Mouse (Mus musculus) CH12.LX (cell line): Measurements from ENCODE around the gene Tgm1. TPM values are rescaled to one million over a fixed set of nuclear protein-coding genes. Genes with fewer than 3 reads are reported as not detected.

Experiments
- DNase-seq: peaks from one replicate; pipeline ENCODE4 v3.0.0-alpha.2; 2013; ENCODE audit errors: extremely low read depth
- H3K27ac ChIP-seq: 2 replicates; pipeline ENCODE4 v1.5.1; 2012; ENCODE audit warnings: low read depth, mild to moderate bottlenecking, control low read depth, moderate library complexity; ENCODE audit not compliant: insufficient read depth
- H3K27me3 ChIP-seq: replicated peaks from 2 replicates; pipeline ENCODE3; 2012; ENCODE audit warnings: inconsistent platforms
- H3K36me3 ChIP-seq, 2 experiments: replicated peaks in 1 of 2; 2 replicates each; pipeline versions ENCODE3 to v1.6.1; 2012; ENCODE audit warnings: inconsistent platforms in 1 of 2, low read length in 1 of 2, mild to moderate bottlenecking in 1 of 2, mixed read lengths in 1 of 2, moderate library complexity in 1 of 2; ENCODE audit not compliant: control insufficient read depth in 1 of 2, insufficient read depth in 1 of 2
- H3K4me1 ChIP-seq, 2 experiments: 2 replicates each; pipeline ENCODE4 v1.6.1; 2012; ENCODE audit warnings: inconsistent platforms in 1 of 2, moderate library complexity in 1 of 2; ENCODE audit not compliant: insufficient read depth in 2 of 2, control insufficient read depth in 1 of 2
- H3K4me2 ChIP-seq: 2 replicates; pipeline ENCODE4 v1.6.1; 2012; ENCODE audit warnings: low read depth, mild to moderate bottlenecking, control low read depth; ENCODE audit not compliant: poor library complexity, insufficient read depth, severe bottlenecking
- H3K4me3 ChIP-seq, 3 experiments: fragments of 150-350 bp in 1 of 3; sonication (generic) in 1 of 3; replicated peaks in 1 of 3; 2 replicates each; pipeline versions ENCODE3 to v1.5.1; 2011 to 2012; ENCODE audit warnings: low read depth in 2 of 3, low read length in 2 of 3, mild to moderate bottlenecking in 2 of 3, moderate library complexity in 2 of 3, control low read depth in 1 of 3, improper control_type of control experiment in 1 of 3, inconsistent platforms in 1 of 3, mixed read lengths in 1 of 3; ENCODE audit not compliant: poor library complexity in 1 of 3
- H3K79me2 ChIP-seq: replicated peaks from 2 replicates; pipeline ENCODE4 v1.6.1; 2012; ENCODE audit warnings: mild to moderate bottlenecking, moderate library complexity; ENCODE audit not compliant: control insufficient read depth, poor library complexity, insufficient read depth, severe bottlenecking; ENCODE audit errors: extremely low read depth
- H3K9ac ChIP-seq: 2 replicates; pipeline ENCODE4 v1.6.1; 2012; ENCODE audit warnings: low read depth, mild to moderate bottlenecking, control low read depth, moderate library complexity; ENCODE audit not compliant: insufficient read depth
- H3K9me3 ChIP-seq: replicated peaks from 2 replicates; pipeline ENCODE3; 2012; ENCODE audit warnings: low read length, inconsistent platforms, mixed read lengths
- CHD1 ChIP-seq: IDR thresholded peaks from 2 replicates; pipeline ENCODE4 v1.6.1; 2012; ENCODE audit warnings: low read depth, low read length, improper control_type of control experiment, inconsistent platforms
- CTCF ChIP-seq, 2 experiments: IDR thresholded peaks in 1 of 2; conservative IDR thresholded peaks in 1 of 2; 2 replicates each; pipeline ENCODE4 v1.5.1; 2011 to 2012; ENCODE audit warnings: low read depth in 2 of 2, low read length in 2 of 2, improper control_type of control experiment in 1 of 2, inconsistent platforms in 1 of 2, mild to moderate bottlenecking in 1 of 2, moderate library complexity in 1 of 2
- E2F4 ChIP-seq: IDR thresholded peaks from 2 replicates; pipeline ENCODE4 v1.6.1; 2011; ENCODE audit warnings: low read depth, low read length, improper control_type of control experiment; ENCODE audit not compliant: insufficient replicate concordance
- HCFC1 ChIP-seq: IDR thresholded peaks from 2 replicates; pipeline ENCODE4 v1.6.1; 2012; ENCODE audit warnings: low read depth, mild to moderate bottlenecking, inconsistent platforms, low read length, improper control_type of control experiment
- IRF4 ChIP-seq: IDR thresholded peaks from 2 replicates; pipeline ENCODE4 v1.6.1; 2014; ENCODE audit warnings: low read depth, mild to moderate bottlenecking, inconsistent platforms, low read length, improper control_type of control experiment
- KAT2A ChIP-seq: IDR thresholded peaks from 2 replicates; pipeline ENCODE4 v1.6.1; 2012; ENCODE audit warnings: low read length, improper control_type of control experiment, inconsistent platforms; ENCODE audit not compliant: insufficient replicate concordance
- MAFK ChIP-seq: IDR thresholded peaks from 2 replicates; pipeline ENCODE4 v1.6.1; 2011; ENCODE audit warnings: low read length, improper control_type of control experiment; ENCODE audit not compliant: insufficient replicate concordance
- MEF2A ChIP-seq: IDR thresholded peaks from 2 replicates; pipeline ENCODE4 v1.6.1; 2014; ENCODE audit warnings: low read depth, mild to moderate bottlenecking, inconsistent platforms, low read length, improper control_type of control experiment, borderline replicate concordance
- MXI1 ChIP-seq: IDR thresholded peaks from 2 replicates; pipeline ENCODE4 v1.6.1; 2011; ENCODE audit warnings: mild to moderate bottlenecking, low read depth, low read length, improper control_type of control experiment
- MYC ChIP-seq: IDR thresholded peaks from 2 replicates; pipeline ENCODE4 v1.6.1; 2011; ENCODE audit warnings: low read depth, mild to moderate bottlenecking, improper control_type of control experiment, low read length
- NELFE ChIP-seq: IDR thresholded peaks from 2 replicates; pipeline ENCODE4 v1.6.1; 2011; ENCODE audit warnings: low read depth, low read length, improper control_type of control experiment
- POLR2A ChIP-seq: IDR thresholded peaks from 2 replicates; pipeline ENCODE4 v1.6.1; 2011; ENCODE audit warnings: low read depth, mild to moderate bottlenecking, improper control_type of control experiment, low read length
- POLR2AphosphoS2 ChIP-seq: IDR thresholded peaks from 2 replicates; pipeline ENCODE4 v1.6.1; 2011; ENCODE audit warnings: low read depth, low read length, improper control_type of control experiment
- RAD21 ChIP-seq: IDR thresholded peaks from 2 replicates; pipeline ENCODE4 v1.6.1; 2011; ENCODE audit warnings: low read depth, mild to moderate bottlenecking, low read length, improper control_type of control experiment, moderate library complexity
- RCOR1 ChIP-seq: conservative IDR thresholded peaks from 2 replicates; pipeline ENCODE4 v1.6.1; 2012; ENCODE audit warnings: low read depth, mild to moderate bottlenecking, inconsistent platforms, low read length, improper control_type of control experiment
- SMC3 ChIP-seq: IDR thresholded peaks from 2 replicates; pipeline ENCODE4 v1.6.1; 2011; ENCODE audit warnings: low read depth, low read length, improper control_type of control experiment
- TBP ChIP-seq: conservative IDR thresholded peaks from 2 replicates; pipeline ENCODE4 v1.6.1; 2011; ENCODE audit warnings: low read depth, low read length, improper control_type of control experiment
- USF2 ChIP-seq: conservative IDR thresholded peaks from 2 replicates; pipeline ENCODE4 v1.6.1; 2011; ENCODE audit warnings: low read depth, low read length, improper control_type of control experiment
- ZKSCAN1 ChIP-seq: IDR thresholded peaks from 2 replicates; pipeline ENCODE4 v1.6.1; 2012; ENCODE audit warnings: low read depth, inconsistent platforms, low read length, improper control_type of control experiment, borderline replicate concordance
- ZNF384 ChIP-seq: IDR thresholded peaks from 2 replicates; pipeline ENCODE4 v1.6.1; 2012; ENCODE audit warnings: low read depth, low read length, improper control_type of control experiment, inconsistent platforms
- dilution Hi-C: fragments of 300-500 bp; cut with MboI; formaldehyde crosslinking; loops from 2 replicates; pipeline ENCODE4 v1.14.3; 2020; ENCODE audit warnings: low sequenced_read_pairs; ENCODE audit not compliant: extremely low pct_unique_long_range_greater_than_20kb, extremely low pct_ligation_motif_present
- in situ Hi-C: fragments of 300-500 bp; cut with MboI; formaldehyde crosslinking; loops from 3 replicates; pipeline ENCODE4 v1.14.3; 2019; ENCODE audit warnings: low sequenced_read_pairs, low pct_ligation_motif_present, low pct_unique_long_range_greater_than_20kb, mixed read lengths
- polyA plus RNA-seq: library from polyadenylated mRNA; unstranded; fragments of >175 nt; gene quantifications from 2 replicates; pipeline ENCODE4 v1.2.1, GENCODE M21; 2012; ENCODE audit warnings: low read depth; ENCODE audit not compliant: insufficient read length
- total RNA-seq, 2 experiments: library from RNA; depleted of rRNA; stranded (reverse); fragments of 300-350 nt in 1 of 2; fragments of >200 nt in 1 of 2; gene quantifications; 2 replicates each; pipeline ENCODE4 v1.2.3; 2012 to 2014

The Tgm1 gene
- total and polyA plus RNA-seq, 3 experiments, result 0.07 to 0.14 TPM; not detected in 1

GRCm38 (mm10) chr14:55743711-55744110, 30.0 kb upstream of the Tgm1 start:
- H3K79me2 ChIP-seq, result peaks cover 24% of the 10 kb centered on the region
- no peak overlapping the region for H3K27ac ChIP-seq
- peaks cover 32 to 61% of the 10 kb centered on the region in 2 experiments for H3K36me3 ChIP-seq
- peak overlapping the region in 1 of 3 experiments; percentile 3 for H3K4me3 ChIP-seq
- dilution Hi-C loops, result no loop called here
- DNase-seq, result peak; percentile 71
- no peaks in the 10 kb centered on the region for H3K27me3 ChIP-seq
- no peak overlapping the region for H3K4me2 ChIP-seq
- H3K9ac ChIP-seq, result no peak overlapping the region
- TF ChIP-seq RAD21 (peak; percentile 79), POLR2AphosphoS2 (no peak), MAFK (no peak), SMC3 (peak; percentile 86), IRF4 (no peak), MYC (no peak), TBP (no peak), MEF2A (no peak), POLR2A (no peak), USF2 (no peak), CTCF (conservative IDR thresholded peaks at IDR 0.05 in 1 of 2, IDR thresholded peaks at IDR 0.05 in 1 of 2; ENCODE audit: low read depth in 2 of 2, low read length in 2 of 2) (peak; percentile 85 to 96), MXI1 (no peak), HCFC1 (no peak)
- peaks cover 13% of the 10 kb centered on the region for H3K9me3 ChIP-seq
- H3K4me1 ChIP-seq, result peaks cover 4 to 29% of the 10 kb centered on the region in 2 experiments
- in situ Hi-C loops, result no loop called here

DNA sequence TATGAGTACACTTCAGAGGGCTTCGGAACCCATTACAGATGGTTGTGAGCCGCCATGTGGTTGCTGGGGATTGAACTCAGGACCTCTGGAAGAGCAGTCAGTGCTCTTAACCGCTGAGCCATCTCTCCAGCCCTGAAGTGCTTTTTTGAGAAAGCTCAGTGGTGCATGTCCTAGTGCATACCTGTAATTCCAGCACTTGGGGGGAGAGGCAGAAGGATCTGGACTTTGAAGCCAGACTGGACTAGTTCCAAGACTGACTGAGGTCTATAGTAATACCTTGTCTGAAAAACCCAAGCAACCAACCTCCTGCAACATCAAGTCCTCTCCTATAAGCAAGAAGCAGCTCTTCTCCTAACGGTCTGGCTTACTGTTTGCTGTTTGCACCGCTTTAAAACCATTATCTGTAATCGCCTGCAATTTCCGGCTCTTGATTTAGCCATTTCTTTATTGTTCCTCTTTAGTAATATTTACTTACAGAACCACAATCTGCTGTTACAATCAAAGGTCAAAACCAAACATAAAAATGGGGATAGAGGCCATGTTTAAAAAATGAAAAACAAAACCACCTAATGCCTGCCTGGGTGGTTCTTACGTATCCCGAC, 23.5 kb upstream of the Tgm1 start:
- Histone ChIP-seq H3K79me2 (no peaks in the 10 kb centered on the region), H3K4me1 (peaks cover 0 to 26% of the 10 kb centered on the region in 2 experiments; a peak in 2 of 4 replicates), H3K27me3 (no peaks in the 10 kb centered on the region), H3K4me3 (no peak overlapping the region), H3K9ac (no peak overlapping the region), H3K36me3 (peaks cover 25 to 33% of the 10 kb centered on the region in 2 experiments), H3K27ac (no peak overlapping the region), H3K9me3 (no peaks in the 10 kb centered on the region), H3K4me2 (no peak overlapping the region)
- dilution Hi-C loops, result no loop called here
- in situ Hi-C loops, result no loop called here
- DNase-seq, result no peak
- TF ChIP-seq NELFE (no peak), E2F4 (no peak)

DNA sequence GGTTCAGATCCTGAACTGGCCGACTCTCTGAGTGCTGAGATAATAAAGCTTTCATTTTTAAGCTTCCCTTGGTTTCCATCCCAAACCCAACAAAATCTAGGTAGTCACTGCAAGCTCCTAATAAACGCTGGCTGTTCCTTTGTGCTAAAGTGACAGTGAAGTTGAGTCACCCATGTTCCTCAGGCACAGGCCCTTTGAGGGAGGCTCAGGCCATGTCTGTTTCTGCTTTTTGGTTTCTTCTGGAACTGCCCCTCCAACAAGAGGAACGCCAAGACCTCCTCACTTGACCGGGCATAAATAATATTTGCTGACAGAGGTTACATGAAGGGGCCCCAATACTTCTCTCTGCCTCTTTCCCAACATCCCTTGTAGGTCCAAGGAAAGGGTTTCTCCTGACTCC, 22.0 kb upstream of the Tgm1 start:
- no peak overlapping the region for H3K27ac ChIP-seq
- H3K27me3 ChIP-seq, result peaks cover 3% of the 10 kb centered on the region
- H3K4me1 ChIP-seq, result peaks cover 0 to 18% of the 10 kb centered on the region in 2 experiments; a peak in 2 of 4 replicates
- H3K9ac ChIP-seq, result no peak overlapping the region
- no peak overlapping the region for H3K4me2 ChIP-seq
- TF ChIP-seq ZKSCAN1 (no peak), RAD21 (no peak), RCOR1 (no peak), KAT2A (no peak), MYC (no peak), ZNF384 (no peak), CHD1 (no peak)
- H3K4me3 ChIP-seq, result no peak overlapping the region
- DNase-seq, result no peak
- H3K79me2 ChIP-seq, result no peaks in the 10 kb centered on the region
- H3K36me3 ChIP-seq, result peaks cover 22 to 23% of the 10 kb centered on the region in 2 experiments
- H3K9me3 ChIP-seq, result no peaks in the 10 kb centered on the region
- in situ Hi-C loops (no loop called here), dilution Hi-C loops (no loop called here)
